Mouse (Mus musculus) embryonic facial prominence, embryonic 14.5 days (tissue): Measurements from ENCODE around the gene Egflam. TPM values are rescaled to one million over a fixed set of nuclear protein-coding genes. Genes with fewer than 3 reads are reported as not detected.

Experiments
- ATAC-seq: fragments of 200-750 bp; cut with Nextera tagmentation; 2 replicates; pipeline ENCODE4 v1.8.0; 2017; ENCODE audit warnings: low read depth, moderate number of reproducible peaks, moderate TSS enrichment
- DNase-seq: peaks from one replicate; pipeline ENCODE4 v3.0.0-alpha.2; 2015; ENCODE audit warnings: low spot score
- H3K27ac ChIP-seq: fragments of 300-500 bp; sonication (generic); replicated peaks from 2 replicates; pipeline ENCODE4 v1.5.1; 2014; ENCODE audit warnings: low read depth, mild to moderate bottlenecking, low read length, moderate library complexity
- H3K27me3 ChIP-seq: fragments of 300-500 bp; sonication (generic); replicated peaks from 2 replicates; pipeline ENCODE4 v1.6.1; 2014; ENCODE audit warnings: low read length; ENCODE audit not compliant: control insufficient read depth, insufficient read depth
- H3K36me3 ChIP-seq: fragments of 300-500 bp; sonication (generic); 2 replicates; pipeline ENCODE4 v1.6.1; 2014; ENCODE audit warnings: low read length, mixed read lengths; ENCODE audit not compliant: control insufficient read depth, insufficient read depth
- H3K4me1 ChIP-seq: fragments of 300-500 bp; sonication (generic); 2 replicates; pipeline ENCODE4 v1.6.1; 2014; ENCODE audit warnings: antibody characterized with exemption, low read length; ENCODE audit not compliant: control insufficient read depth, insufficient read depth
- H3K4me2 ChIP-seq: fragments of 300-500 bp; sonication (generic); 2 replicates; pipeline ENCODE4 v1.6.1; 2014; ENCODE audit warnings: low read depth, mild to moderate bottlenecking, low read length, moderate library complexity, mixed read lengths
- H3K4me3 ChIP-seq: fragments of 300-500 bp; sonication (generic); 2 replicates; pipeline ENCODE4 v1.5.1; 2014; ENCODE audit warnings: low read depth, mild to moderate bottlenecking, low read length
- H3K9ac ChIP-seq: fragments of 300-500 bp; sonication (generic); 2 replicates; pipeline ENCODE4 v1.6.1; 2014; ENCODE audit warnings: low read depth, mild to moderate bottlenecking, low read length, moderate library complexity, mixed read lengths
- H3K9me3 ChIP-seq: fragments of 300-500 bp; sonication (generic); 2 replicates; pipeline ENCODE4 v1.6.1; 2016; ENCODE audit warnings: low read length; ENCODE audit not compliant: control insufficient read depth
- WGBS: fragments of 180-500 bp; shearing (Covaris S2); extraction: QIAGEN DNeasy Blood & Tissue Kit; methylation state at CpG from one replicate; pipeline ENCODE4 v1.1.7; 2014; 5-methylcytosine and 5-hydroxymethylcytosine counted together
- polyA plus RNA-seq: library from polyadenylated mRNA; unstranded; fragments of >200 nt; fragmentation: Nextera tagmentation; extraction: Ambion mirVana; gene quantifications from 2 replicates; pipeline ENCODE4 v1.2.1, GENCODE M21; 2014

Egflam gene
- polyA plus RNA-seq, 1 experiment from 2014 or later: 17.6 TPM

GRCm38 (mm10) chr15:7194147-7194720 lies 204.0 kb downstream of the Egflam start:
- H3K4me3 ChIP-seq: no peak overlapping the region
- no peaks in the 10 kb centered on the region for H3K27me3 ChIP-seq
- H3K36me3 ChIP-seq: peaks cover 24% of the 10 kb centered on the region
- peaks cover 36% of the 10 kb centered on the region for H3K4me1 ChIP-seq
- peak overlapping the region; percentile 54 for H3K27ac ChIP-seq
- H3K4me2 ChIP-seq: 0 out of 2 replicates have a peak overlapping the region, but pooled peaks have one; percentile 6
- H3K9ac ChIP-seq: peak overlapping the region; percentile 3; the same call in 1 of the 2 replicates
- DNase-seq (peak; percentile 87), ATAC-seq (peak; percentile 83)
- 10% methylated on average over 13 of the region's 13 CpGs for WGBS
- H3K9me3 ChIP-seq: no peaks in the 10 kb centered on the region

GRCm38 (mm10) chr15:7192582-7192981 lies 205.6 kb downstream of the Egflam start:
- 90% methylated on average over 2 of the region's 2 CpGs for WGBS
- Histone ChIP-seq H3K9me3 (no peaks in the 10 kb centered on the region), H3K27me3 (no peaks in the 10 kb centered on the region), H3K27ac (no peak overlapping the region), H3K4me3 (no peak overlapping the region), H3K9ac (no peak overlapping the region), H3K36me3 (peaks cover 31% of the 10 kb centered on the region), H3K4me2 (no peak overlapping the region), H3K4me1 (peaks cover 25% of the 10 kb centered on the region)
- ATAC-seq (no peak), DNase-seq (no peak)

GRCm38 (mm10) chr15:7191074-7191473 lies 207.1 kb downstream of the Egflam start:
- ATAC-seq (no peak), DNase-seq (no peak)
- Histone ChIP-seq H3K4me2 (no peak overlapping the region), H3K27me3 (no peaks in the 10 kb centered on the region), H3K4me3 (no peak overlapping the region), H3K27ac (no peak overlapping the region), H3K36me3 (peaks cover 44% of the 10 kb centered on the region), H3K9ac (no peak overlapping the region), H3K9me3 (no peaks in the 10 kb centered on the region), H3K4me1 (peaks cover 22% of the 10 kb centered on the region)
- WGBS: 78% methylated on average over 4 of the region's 4 CpGs

- Histone ChIP-seq H3K4me3 (no peak overlapping the region), H3K27me3 (no peaks in the 10 kb centered on the region), H3K4me2 (no peak overlapping the region), H3K27ac (no peak overlapping the region), H3K9ac (no peak overlapping the region), H3K9me3 (no peaks in the 10 kb centered on the region), H3K4me1 (peaks cover 12% of the 10 kb centered on the region), H3K36me3 (peaks cover 55% of the 10 kb centered on the region)
- DNase-seq: no peak
- WGBS: 86% methylated on average over 22 of the region's 22 CpGs
- no peak for ATAC-seq
Measured at GRCm38 (mm10) chr15:7189678-7190454, 208.3 kb downstream of the Egflam start.

GRCm38 (mm10) chr15:7187682-7188081 lies 210.5 kb downstream of the Egflam start:
- Histone ChIP-seq H3K27me3 (no peaks in the 10 kb centered on the region), H3K4me2 (no peak overlapping the region), H3K9ac (no peak overlapping the region), H3K4me1 (no peaks in the 10 kb centered on the region), H3K36me3 (peaks cover 69% of the 10 kb centered on the region), H3K4me3 (no peak overlapping the region), H3K27ac (no peak overlapping the region), H3K9me3 (no peaks in the 10 kb centered on the region)
- DNase-seq (no peak), ATAC-seq (no peak)
- WGBS: 90% methylated on average over 6 of the region's 6 CpGs

GRCm38 (mm10) chr15:7180576-7180975 lies 217.6 kb downstream of the Egflam start:
- Histone ChIP-seq H3K4me3 (no peak overlapping the region), H3K27ac (no peak overlapping the region), H3K9me3 (no peaks in the 10 kb centered on the region), H3K36me3 (peaks cover 60% of the 10 kb centered on the region), H3K4me1 (no peaks in the 10 kb centered on the region), H3K4me2 (no peak overlapping the region), H3K9ac (no peak overlapping the region), H3K27me3 (no peaks in the 10 kb centered on the region)
- 57% methylated on average over 6 of the region's 6 CpGs for WGBS
- ATAC-seq (no peak), DNase-seq (no peak)

GRCm38 (mm10) chr15:7173776-7174175 lies 224.4 kb downstream of the Egflam start:
- no peak overlapping the region for H3K9ac ChIP-seq
- H3K27ac ChIP-seq: no peak overlapping the region
- H3K9me3 ChIP-seq: no peaks in the 10 kb centered on the region
- H3K4me1 ChIP-seq: no peaks in the 10 kb centered on the region
- 85% methylated on average over 8 of the region's 8 CpGs for WGBS
- no peak for ATAC-seq
- no peaks in the 10 kb centered on the region for H3K27me3 ChIP-seq
- H3K36me3 ChIP-seq: peaks cover 46% of the 10 kb centered on the region
- no peak for DNase-seq
- no peak overlapping the region for H3K4me3 ChIP-seq
- no peak overlapping the region for H3K4me2 ChIP-seq

- H3K27me3 ChIP-seq: no peaks in the 10 kb centered on the region
- 78% methylated on average over 7 of the region's 7 CpGs for WGBS
- H3K4me3 ChIP-seq: no peak overlapping the region
- no peak overlapping the region for H3K4me2 ChIP-seq
- ATAC-seq (no peak), DNase-seq (no peak)
- H3K36me3 ChIP-seq: peaks cover 48% of the 10 kb centered on the region
- H3K4me1 ChIP-seq: no peaks in the 10 kb centered on the region
- H3K9ac ChIP-seq: no peak overlapping the region
- H3K27ac ChIP-seq: no peak overlapping the region
- no peaks in the 10 kb centered on the region for H3K9me3 ChIP-seq
Measured at GRCm38 (mm10) chr15:7173346-7173745, 224.8 kb downstream of the Egflam start.

GRCm38 (mm10) chr15:7172875-7173274 lies 225.3 kb downstream of the Egflam start:
- H3K4me3 ChIP-seq: no peak overlapping the region
- WGBS: 61% methylated on average over 2 of the region's 2 CpGs
- H3K27me3 ChIP-seq: no peaks in the 10 kb centered on the region
- H3K9me3 ChIP-seq: no peaks in the 10 kb centered on the region
- DNase-seq: peak; percentile 36
- H3K4me1 ChIP-seq: no peaks in the 10 kb centered on the region
- no peak for ATAC-seq
- H3K4me2 ChIP-seq: no peak overlapping the region
- H3K27ac ChIP-seq: no peak overlapping the region
- H3K36me3 ChIP-seq: peaks cover 48% of the 10 kb centered on the region
- no peak overlapping the region for H3K9ac ChIP-seq
